Mouse (Mus musculus) c-Kit-positive CD71-positive TER-119-negative erythroid progenitor cells, embryonic 14.5 days (primary cell): ENCODE measurements around the gene Rtf2.

Experiments
- DNase-seq: peaks from one replicate; pipeline ENCODE4 v3.0.0-alpha.2; 2013; ENCODE audit warnings: low read depth

The Rtf2 gene

DNA sequence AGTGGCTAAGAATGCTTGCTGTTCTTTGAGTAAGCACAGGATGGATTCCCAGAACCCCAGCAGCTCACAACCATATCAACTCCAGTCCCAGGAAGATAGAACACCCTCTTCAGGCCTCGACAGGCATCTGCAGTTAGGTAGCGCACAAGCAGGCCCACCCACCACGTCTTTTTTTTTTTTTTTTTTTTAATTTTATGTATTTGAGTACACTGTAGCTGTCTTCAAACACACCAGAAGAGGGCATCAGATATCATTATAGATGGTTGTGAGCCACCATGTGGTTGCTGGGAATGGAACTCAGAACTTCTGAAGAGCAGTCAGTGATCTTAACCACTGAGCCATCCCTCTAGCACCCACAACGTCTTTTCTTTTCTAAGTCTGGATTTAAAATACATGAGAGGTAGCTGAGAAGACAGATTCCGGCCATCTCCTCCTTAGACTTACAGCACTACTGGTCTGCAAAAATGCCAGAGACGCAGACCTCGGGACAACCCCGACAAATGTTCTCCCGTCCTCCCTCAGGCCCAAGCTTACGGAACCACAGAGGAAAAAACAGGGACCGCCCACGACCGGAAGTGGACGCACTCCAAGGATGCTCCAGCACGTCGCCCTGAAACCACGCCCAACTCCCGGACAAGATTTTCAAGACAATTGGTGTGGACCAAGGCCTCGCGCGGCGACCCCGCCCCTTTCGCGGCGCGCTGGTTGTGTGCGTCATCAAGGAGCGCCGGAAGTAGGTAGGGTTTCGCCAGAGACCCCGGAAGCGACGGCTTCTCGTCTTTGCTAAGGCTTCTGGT is at the start of gene Rtf2:
Gene Rtf2, plus strand, starts transcription at position 714 of the 797 bp plus-strand sequence.
- peak; percentile 98 for DNase-seq

DNA sequence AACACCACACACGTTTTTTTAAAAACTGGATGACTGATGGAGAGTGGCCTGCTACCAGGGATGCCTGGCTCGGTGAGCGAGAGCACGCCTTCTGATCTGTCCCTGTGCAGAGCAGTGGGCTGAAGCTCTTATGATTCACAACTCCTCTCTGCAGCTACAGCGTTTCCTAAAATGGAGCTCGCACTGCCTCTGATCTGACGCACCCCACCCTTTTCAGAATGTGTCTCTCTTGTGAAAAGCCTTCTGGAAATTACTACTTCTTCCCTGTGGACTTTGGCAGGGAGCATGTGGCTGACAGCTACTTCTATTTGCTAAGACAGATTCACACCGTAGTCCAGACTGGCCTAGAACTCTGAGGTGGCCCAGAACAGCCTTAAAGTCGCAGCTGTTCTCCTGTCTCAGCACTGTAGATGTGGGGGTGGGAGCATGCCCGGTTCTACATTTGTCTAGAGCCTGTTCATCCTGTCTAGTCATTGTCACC is 48.3 kb upstream of the Rtf2 start:
- DNase-seq = no peak

- no peak for DNase-seq
Observed at GRCm38 (mm10) chr2:172393391-172394051, 46.8 kb upstream of the Rtf2 start, which contains the start of gene Cass4. Gene Cass4, plus strand, starts transcription at chr2:172393794.

- no peak for DNase-seq
Observed at GRCm38 (mm10) chr2:172394052-172394392, 46.3 kb upstream of the Rtf2 start.

GRCm38 (mm10) chr2:172394671-172395070 is 45.7 kb upstream of the Rtf2 start:
- no peak for DNase-seq

- no peak for DNase-seq
Observed at GRCm38 (mm10) chr2:172395961-172396360, 44.4 kb upstream of the Rtf2 start.

DNA sequence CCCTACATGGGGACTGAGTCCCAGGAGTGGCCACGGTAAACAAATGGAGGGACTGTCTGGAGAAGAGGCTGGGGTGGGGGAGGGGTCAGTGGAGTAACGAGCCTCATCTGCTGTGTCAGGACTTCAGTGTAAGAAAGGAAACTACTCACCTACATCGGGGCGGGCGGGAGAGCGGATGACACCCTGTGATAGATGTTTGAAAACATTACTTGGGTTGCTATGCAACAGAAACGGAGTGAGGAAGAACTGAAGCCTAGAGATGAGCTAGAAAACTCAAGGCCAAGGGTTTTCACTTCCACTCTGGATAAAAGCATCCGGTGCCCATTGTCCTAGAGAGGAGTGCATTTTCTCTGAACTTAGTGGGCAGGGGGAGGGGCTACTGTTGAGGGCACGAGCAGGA is 40.5 kb upstream of the Rtf2 start:
- DNase-seq = no peak

- DNase-seq = no peak
Observed at GRCm38 (mm10) chr2:172401116-172401825, 39.1 kb upstream of the Rtf2 start.

DNA sequence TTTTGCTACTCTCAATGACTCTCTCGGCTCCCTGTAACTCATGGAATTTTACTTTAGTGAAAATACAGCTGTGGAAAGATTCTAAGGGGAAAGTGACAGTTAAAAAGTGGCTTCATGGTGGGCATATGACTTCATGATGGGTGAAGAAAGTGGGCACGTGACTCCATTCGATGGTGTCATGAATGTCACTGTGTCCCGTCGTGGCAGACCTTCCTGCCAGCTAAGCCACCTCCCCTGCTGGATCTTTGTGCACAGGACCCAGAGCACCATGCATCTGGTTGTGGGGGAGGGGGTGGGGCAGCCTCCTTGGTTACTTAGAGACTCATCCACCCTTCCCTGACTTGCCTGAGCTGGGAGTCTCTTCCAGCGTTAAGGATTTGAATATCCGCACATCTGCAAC is 36.1 kb upstream of the Rtf2 start:
- no peak for DNase-seq

DNA sequence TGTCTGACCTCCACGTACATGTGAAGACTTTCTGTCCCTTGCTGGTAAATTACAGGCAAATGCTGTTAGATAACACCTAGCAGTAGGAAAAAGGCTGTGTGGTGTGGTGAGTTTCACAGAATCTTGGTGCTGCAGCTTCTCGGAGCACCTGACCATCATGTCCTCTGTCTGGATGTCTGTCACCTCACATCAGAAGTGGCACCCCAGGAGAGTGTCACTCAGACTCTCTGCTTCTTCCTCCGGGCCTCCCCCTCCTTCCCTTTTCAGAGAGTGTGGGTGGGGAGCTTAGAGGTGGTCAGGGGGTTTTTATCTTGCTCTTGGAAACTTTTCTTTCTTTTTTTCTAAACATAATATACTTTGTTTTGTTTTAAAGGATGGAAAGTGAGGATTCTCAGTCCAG is 35.3 kb upstream of the Rtf2 start:
- DNase-seq = no peak

GRCm38 (mm10) chr2:172406173-172406572 is 34.2 kb upstream of the Rtf2 start:
- DNase-seq = no peak

GRCm38 (mm10) chr2:172407499-172407898 is 32.9 kb upstream of the Rtf2 start:
- no peak for DNase-seq

DNA sequence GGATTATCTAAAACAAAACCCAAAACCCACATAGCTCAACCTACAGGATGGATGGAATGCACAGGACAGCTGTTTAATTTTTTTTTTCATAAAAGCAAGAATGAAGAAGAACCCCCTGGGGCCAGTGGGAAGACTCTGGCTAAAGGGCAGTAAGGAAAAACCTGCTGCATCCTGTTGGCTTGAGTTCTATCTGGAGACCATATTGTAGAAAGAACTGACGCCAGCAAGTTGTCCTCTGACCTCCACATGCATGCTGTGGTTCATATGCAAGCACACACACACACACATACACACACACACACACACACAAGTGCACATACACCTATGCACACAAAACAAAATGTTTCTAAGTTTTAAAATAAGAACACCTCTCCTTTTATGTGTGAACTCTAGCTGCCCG is 29.7 kb upstream of the Rtf2 start:
- no peak for DNase-seq

GRCm38 (mm10) chr2:172411091-172411490 is 29.3 kb upstream of the Rtf2 start:
- no peak for DNase-seq

- DNase-seq = no peak
Observed at GRCm38 (mm10) chr2:172412454-172412853, 27.9 kb upstream of the Rtf2 start.

GRCm38 (mm10) chr2:172413273-172413672 is 27.1 kb upstream of the Rtf2 start:
- DNase-seq = no peak

- no peak for DNase-seq
Observed at GRCm38 (mm10) chr2:172413894-172414293, 26.5 kb upstream of the Rtf2 start.

- no peak for DNase-seq
Observed at GRCm38 (mm10) chr2:172416218-172416617, 24.1 kb upstream of the Rtf2 start.

- no peak for DNase-seq
Observed at GRCm38 (mm10) chr2:172416876-172417275, 23.5 kb upstream of the Rtf2 start.

GRCm38 (mm10) chr2:172418208-172418607 is 22.1 kb upstream of the Rtf2 start:
- no peak for DNase-seq

- no peak for DNase-seq
Observed at GRCm38 (mm10) chr2:172430609-172431008, 9.7 kb upstream of the Rtf2 start.

GRCm38 (mm10) chr2:172433746-172434145 is 6.6 kb upstream of the Rtf2 start:
- no peak for DNase-seq
